Mouse (Mus musculus) cerebellum, adult 2 months (tissue): ENCODE data around the gene Fyb.

ENCODE experiments used
- CTCF ChIP-seq: fragments of 200-500 bp; IDR thresholded peaks from 2 replicates; pipeline ENCODE4 v1.5.1; 2011; ENCODE audit warnings: low read depth, mild to moderate bottlenecking, control low read depth, low read length, moderate library complexity, borderline replicate concordance; ENCODE audit not compliant: insufficient read depth
- POLR2A ChIP-seq: fragments of 200-500 bp; IDR thresholded peaks from 2 replicates; pipeline ENCODE4 v1.6.1; 2011; ENCODE audit warnings: low read length, control low read depth, borderline replicate concordance; ENCODE audit not compliant: insufficient read depth

DNA sequence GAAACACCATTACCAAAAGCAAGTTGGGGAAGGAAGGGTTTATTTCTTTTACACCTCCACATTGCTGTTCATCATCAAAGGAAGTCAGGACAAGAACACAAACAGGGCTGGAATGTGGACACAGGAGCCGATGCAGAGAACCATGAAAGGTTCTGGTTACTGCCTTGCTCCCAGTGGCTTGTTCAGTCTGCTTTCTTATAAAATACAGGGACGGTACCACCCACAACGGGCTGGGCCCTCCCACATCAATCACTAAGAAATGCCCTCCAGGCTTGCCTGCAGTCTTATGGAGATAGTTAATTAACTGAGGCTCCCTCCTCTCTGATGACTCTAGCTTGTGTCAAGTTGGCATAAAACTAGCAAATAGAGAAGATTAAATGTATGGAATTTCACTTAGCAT is 139.3 kb downstream of the Fyb start:
- no peak for TF ChIP-seq CTCF
- TF ChIP-seq POLR2A: no peak
